Mouse (Mus musculus) heart, adult 2 months (tissue): ENCODE results near the gene Dlgap3. TPM values are rescaled to one million over a fixed set of nuclear protein-coding genes. Genes with fewer than 3 reads are reported as not detected.

Experiments
- DNase-seq, 2 experiments: peaks; one replicate each; pipeline ENCODE4 v3.0.0; 2021
- H3K27ac ChIP-seq: fragments of 200-600 bp; 2 replicates; pipeline ENCODE4 v1.8.1; 2022
- H3K27me3 ChIP-seq: fragments of 200-500 bp; 2 replicates; pipeline ENCODE4 v1.6.1; 2012; ENCODE audit warnings: mild to moderate bottlenecking, low read length, inconsistent platforms, mixed read lengths; ENCODE audit not compliant: control insufficient read depth, insufficient read depth
- H3K36me3 ChIP-seq: fragments of 200-500 bp; 2 replicates; pipeline ENCODE4 v1.6.1; 2012; ENCODE audit warnings: low read length, inconsistent platforms; ENCODE audit not compliant: control insufficient read depth, insufficient read depth
- H3K4me1 ChIP-seq: fragments of 200-500 bp; 2 replicates; pipeline ENCODE4 v1.6.1; 2011; ENCODE audit warnings: low read length; ENCODE audit not compliant: control insufficient read depth, insufficient read depth
- H3K4me3 ChIP-seq: fragments of 200-600 bp; 2 replicates; pipeline ENCODE4 v1.8.1; 2022
- H3K79me2 ChIP-seq: fragments of 200-500 bp; replicated peaks from 2 replicates; pipeline ENCODE4 v1.6.1; 2012; ENCODE audit warnings: mild to moderate bottlenecking, inconsistent platforms, low read length, moderate library complexity, mixed read lengths; ENCODE audit not compliant: control insufficient read depth, insufficient read depth
- H3K9ac ChIP-seq: fragments of 200-500 bp; 2 replicates; pipeline ENCODE4 v1.6.1; 2012; ENCODE audit warnings: low read depth, mild to moderate bottlenecking, control low read depth, inconsistent platforms, low read length, mixed read lengths
- CTCF ChIP-seq: fragments of 200-600 bp; IDR thresholded peaks from 2 replicates; pipeline ENCODE4 v1.8.1; 2022; ENCODE audit warnings: antibody characterized with exemption, mild to moderate bottlenecking, moderate library complexity
- EP300 ChIP-seq: fragments of 200-500 bp; IDR thresholded peaks from 2 replicates; pipeline ENCODE4 v1.6.1; 2011; ENCODE audit warnings: low read depth, low read length, control low read depth; ENCODE audit not compliant: insufficient read depth
- POLR2A ChIP-seq: fragments of 200-500 bp; IDR thresholded peaks from 2 replicates; pipeline ENCODE4 v1.6.1; 2011; ENCODE audit warnings: mild to moderate bottlenecking, low read depth, low read length, control low read depth; ENCODE audit not compliant: insufficient read depth
- WGBS: fragments of 180-500 bp; shearing (Covaris S2); methylation state at CpG from one replicate; pipeline ENCODE4 v1.1.7; 2018; 5-methylcytosine and 5-hydroxymethylcytosine counted together
- intact Hi-C: fragments of 180-260 bp; cut with DNase I; formaldehyde crosslinking; loops from one replicate; pipeline ENCODE4 v1.15.1; 2025
- polyA plus RNA-seq: library from polyadenylated mRNA; depleted of rRNA; stranded (reverse); fragments of >200 nt; gene quantifications from 2 replicates; pipeline ENCODE4 v1.2.3, GENCODE M21; 2012
- total RNA-seq, 2 experiments: library from RNA; stranded (reverse); gene quantifications; 2 replicates each; pipeline ENCODE4 v1.2.3; 2021

The Dlgap3 gene
- total and polyA plus RNA-seq, 3 experiments = 0.20 to 0.21 (median 0.21) TPM

GRCm38 (mm10) chr4:127236631-127237030 lies 67.6 kb downstream of the Dlgap3 start:
- no peak for TF ChIP-seq EP300
- TF ChIP-seq CTCF = no peak
- TF ChIP-seq POLR2A = no peak

GRCm38 (mm10) chr4:127237271-127237670 lies 68.3 kb downstream of the Dlgap3 start:
- 58% methylated on average over 10 of the region's 10 CpGs for WGBS
- no peak for TF ChIP-seq POLR2A
- no peak for TF ChIP-seq EP300
- TF ChIP-seq CTCF = no peak
- intact Hi-C loops = no loop called here
- H3K27ac ChIP-seq = no peak overlapping the region
- no peak for DNase-seq
- peaks cover 2% of the 10 kb centered on the region; the same call in 1 of the 2 replicates for H3K27me3 ChIP-seq
- no peak overlapping the region for H3K4me3 ChIP-seq
- H3K9ac ChIP-seq = no peak overlapping the region
- H3K36me3 ChIP-seq = no peaks in the 10 kb centered on the region
- no peaks in the 10 kb centered on the region for H3K4me1 ChIP-seq
- no peaks in the 10 kb centered on the region for H3K79me2 ChIP-seq

More at GRCm38 (mm10) chr4:127236631-127237030, 67.6 kb downstream of the Dlgap3 start:
- Histone ChIP-seq H3K4me1 (no peaks in the 10 kb centered on the region), H3K79me2 (no peaks in the 10 kb centered on the region), H3K4me3 (peak overlapping the region; percentile 75), H3K9ac (peak overlapping the region; percentile 65), H3K36me3 (no peaks in the 10 kb centered on the region), H3K27ac (no peak overlapping the region; the same call in 1 of the 2 replicates), H3K27me3 (peaks cover 2% of the 10 kb centered on the region; the same call in 1 of the 2 replicates)
- 7% methylated on average over 14 of the region's 14 CpGs for WGBS
- intact Hi-C loops = no loop called here
- DNase-seq = no peak

- H3K4me3 ChIP-seq = no peak overlapping the region
- intact Hi-C loops = loop anchor here (5.0 to 10.0 kb wide), 2 partner anchors 165 to 688 kb away; partner anchors contain the start of genes Clspn and Zmym6
- 41% methylated on average over 6 of the region's 6 CpGs for WGBS
- H3K79me2 ChIP-seq = no peaks in the 10 kb centered on the region
- no peak overlapping the region for H3K9ac ChIP-seq
- TF ChIP-seq EP300 = no peak
- TF ChIP-seq CTCF = no peak
- TF ChIP-seq POLR2A = no peak
- DNase-seq = no peak
- no peaks in the 10 kb centered on the region for H3K27me3 ChIP-seq
- no peaks in the 10 kb centered on the region for H3K36me3 ChIP-seq
- H3K4me1 ChIP-seq = peaks cover 6% of the 10 kb centered on the region
- H3K27ac ChIP-seq = no peak overlapping the region
Measured at GRCm38 (mm10) chr4:127242696-127243095, 73.7 kb downstream of the Dlgap3 start.

- intact Hi-C loops = loop anchor here (5.0 to 10.0 kb wide), 2 partner anchors 166 to 689 kb away; partner anchors contain the start of genes Clspn and Zmym6
- H3K27me3 ChIP-seq = no peaks in the 10 kb centered on the region
- peak; percentile 98 to 99 for DNase-seq
- WGBS = under 1% methylated on average over 29 of the region's 29 CpGs
- H3K4me3 ChIP-seq = peak within 1 kb of the TSS; percentile 98
- H3K27ac ChIP-seq = peak within 1 kb of the TSS; percentile 83
- H3K9ac ChIP-seq = peak within 1 kb of the TSS; percentile 98
- H3K36me3 ChIP-seq = no peaks in the 10 kb centered on the region
- H3K4me1 ChIP-seq = peaks cover 6% of the 10 kb centered on the region
- peak; percentile 64; the same call in 1 of the 2 replicates for TF ChIP-seq EP300
- TF ChIP-seq CTCF = peak; percentile 100; the same call in 1 of the 2 replicates
- TF ChIP-seq POLR2A = peak; percentile 79
- no peaks in the 10 kb centered on the region for H3K79me2 ChIP-seq
Measured at GRCm38 (mm10) chr4:127243552-127243951, 74.5 kb downstream of the Dlgap3 start, which contains the start of gene Smim12. Gene Smim12, plus strand, starts transcription at chr4:127243784.

- Histone ChIP-seq H3K4me1 (peaks cover 6% of the 10 kb centered on the region), H3K27ac (peak overlapping the region; percentile 83), H3K4me3 (peak overlapping the region; percentile 98), H3K27me3 (no peaks in the 10 kb centered on the region), H3K9ac (peak overlapping the region; percentile 98), H3K36me3 (no peaks in the 10 kb centered on the region), H3K79me2 (no peaks in the 10 kb centered on the region)
- under 1% methylated on average over 26 of the region's 26 CpGs for WGBS
- intact Hi-C loops = loop anchor here (5.0 to 10.0 kb wide), 2 partner anchors 167 to 689 kb away; partner anchors contain the start of genes Clspn and Zmym6
- DNase-seq = no peak
- TF ChIP-seq CTCF (no peak), EP300 (no peak), POLR2A (no peak)
Measured at GRCm38 (mm10) chr4:127243953-127244352, 74.9 kb downstream of the Dlgap3 start.

- Histone ChIP-seq H3K27me3 (no peaks in the 10 kb centered on the region), H3K36me3 (no peaks in the 10 kb centered on the region), H3K27ac (no peak overlapping the region), H3K4me1 (peaks cover 8% of the 10 kb centered on the region), H3K4me3 (no peak overlapping the region), H3K79me2 (no peaks in the 10 kb centered on the region), H3K9ac (no peak overlapping the region)
- intact Hi-C loops = loop anchor here (1.0 to 10.0 kb wide), 2 partner anchors 69 to 695 kb away; partner anchors contain the start of gene Clspn
- whole genome bisulfite sequencing = 2% methylated on average over 5 of the region's 5 CpGs
- TF ChIP-seq POLR2A = no peak
- peak; percentile 96 for TF ChIP-seq EP300
- TF ChIP-seq CTCF = peak; percentile 98
- peak; percentile 93 to 96 for DNase-seq
Measured at GRCm38 (mm10) chr4:127249701-127250349, 80.8 kb downstream of the Dlgap3 start.
